8 mouse cellular contexts compared by ENCODE assay signal in genomic region chr17:26466741-26467150, GRCm38 (mm10). TPM values are rescaled to one million over a fixed set of nuclear protein-coding genes. Genes with fewer than 3 reads are reported as not detected.
DNase-seq lines count a peak whose midpoint lies in the region; ATAC-seq and TF ChIP-seq lines count a peak whose summit lies in the region.

No protein-coding gene starts in this region.

- H3K4me3 ChIP-seq in hindbrain, postnatal 0 days (ENCODE audit: low read length) = no peak overlapping the region
- H3K4me3 ChIP-seq in left cerebral cortex, adult 2 months = no peak overlapping the region

- WGBS in hindbrain, postnatal 0 days = 4% methylated on average over 4 of the region's 4 CpGs

- peak; percentile 59 for ATAC-seq in hindbrain, postnatal 0 days
- no peak for ATAC-seq in activated CD4-positive, CD25-positive, alpha-beta regulatory T cell, adult 4 months

- H3K9ac ChIP-seq in hindbrain, postnatal 0 days (replicated peaks; ENCODE audit: low read length) = no peak overlapping the region

- H3K27me3 ChIP-seq in hindbrain, postnatal 0 days (ENCODE audit: insufficient read depth, low read length) = no peaks in the 10 kb centered on the region

- H3K4me2 ChIP-seq in hindbrain, postnatal 0 days (ENCODE audit: low read depth, low read length) = peak overlapping the region; percentile 13; the same call in 1 of the 2 replicates

- H3K9me3 ChIP-seq in hindbrain, postnatal 0 days (ENCODE audit: low read length) = no peaks in the 10 kb centered on the region

- H3K4me1 ChIP-seq in hindbrain, postnatal 0 days (ENCODE audit: insufficient read depth, low read length) = no peaks in the 10 kb centered on the region

- peak; percentile 89 for TF ChIP-seq CTCF in hindbrain, postnatal 0 days (IDR thresholded peaks at IDR 0.05; ENCODE audit: low read depth)
- TF ChIP-seq CTCF in left cerebral cortex, adult 2 months (IDR thresholded peaks at IDR 0.05) = peak; percentile 81

- intact Hi-C loops in left cerebral cortex, adult 2 months (cut with DNase I) = loop anchor here (1.0 kb wide), 2 partner anchors 42 to 172 kb away; no protein-coding TSS in a partner anchor

- H3K36me3 ChIP-seq in hindbrain, postnatal 0 days (ENCODE audit: insufficient read depth, low read length) = no peaks in the 10 kb centered on the region

- peak; percentile 71 for DNase-seq in R1 (ENCODE audit: low read depth, low spot score)
- peak; percentile 67 for DNase-seq in cerebellum, adult 9-11 months
- peak; percentile 78 to 84 for DNase-seq in frontal cortex, postnatal 36 days (ENCODE audit: low spot score in 2 of 2)
- DNase-seq in hindbrain, postnatal 0 days (ENCODE audit: low spot score) = peak; percentile 89
- DNase-seq in left cerebral cortex, adult 2 months (ENCODE audit: extremely low spot score in 1 of 2, low spot score in 2 of 2) = peak; percentile 73 to 75
- DNase-seq in mesoderm, embryonic 11.5 days (ENCODE audit: low read depth, low spot score) = peak; percentile 78
- DNase-seq in skeletal muscle tissue, adult 2 months (ENCODE audit: low read depth, low spot score) = peak; percentile 65

- H3K27ac ChIP-seq in hindbrain, postnatal 0 days = no peak overlapping the region
- H3K27ac ChIP-seq in left cerebral cortex, adult 2 months = peak overlapping the region; percentile 63

RNA-seq across cellular contexts. Expression of gene Neurl1b, which starts 52.1 kb away (rescaled TPM):
- 60.4 and 67.5 TPM in 2 replicates for total RNA-seq in hindbrain, postnatal 0 days (2014; rRNA removed)
- polyA plus RNA-seq in hindbrain, postnatal 0 days (2015; fragmentation: Nextera tagmentation; extraction: Ambion mirVana) = 1.7 and 2.1 TPM in 2 replicates
- 10 to 100 TPM; 69.9 to 79.7 TPM for total RNA-seq in left cerebral cortex, adult 2 months (2021)
- polyA plus RNA-seq in activated CD4-positive, CD25-positive, alpha-beta regulatory T cell, adult 4 months (2017; shearing (Covaris generic)) = under 1 TPM; 0.33 to 0.57 TPM
